Mouse (Mus musculus): Measurements from ENCODE around the gene Chd2.

- no peak for TF ChIP-seq ZC3H11A (IDR thresholded peaks at IDR 0.05; ENCODE audit: borderline replicate concordance, low read depth, low read length)
- no peak for TF ChIP-seq CHD2 (IDR thresholded peaks at IDR 0.05; ENCODE audit: low read depth, low read length)
- TF ChIP-seq HCFC1 (IDR thresholded peaks at IDR 0.05; ENCODE audit: borderline replicate concordance, insufficient read depth, low read length): no peak
- TF ChIP-seq ZNF384 (IDR thresholded peaks at IDR 0.05; ENCODE audit: low read depth, low read length): no peak
Observed at GRCm38 (mm10) chr7:73560811-73561210, 19.2 kb upstream of the Chd2 start.
